Comparison of ENCODE assay signal across 9 mouse cellular contexts in the genomic region with DNA sequence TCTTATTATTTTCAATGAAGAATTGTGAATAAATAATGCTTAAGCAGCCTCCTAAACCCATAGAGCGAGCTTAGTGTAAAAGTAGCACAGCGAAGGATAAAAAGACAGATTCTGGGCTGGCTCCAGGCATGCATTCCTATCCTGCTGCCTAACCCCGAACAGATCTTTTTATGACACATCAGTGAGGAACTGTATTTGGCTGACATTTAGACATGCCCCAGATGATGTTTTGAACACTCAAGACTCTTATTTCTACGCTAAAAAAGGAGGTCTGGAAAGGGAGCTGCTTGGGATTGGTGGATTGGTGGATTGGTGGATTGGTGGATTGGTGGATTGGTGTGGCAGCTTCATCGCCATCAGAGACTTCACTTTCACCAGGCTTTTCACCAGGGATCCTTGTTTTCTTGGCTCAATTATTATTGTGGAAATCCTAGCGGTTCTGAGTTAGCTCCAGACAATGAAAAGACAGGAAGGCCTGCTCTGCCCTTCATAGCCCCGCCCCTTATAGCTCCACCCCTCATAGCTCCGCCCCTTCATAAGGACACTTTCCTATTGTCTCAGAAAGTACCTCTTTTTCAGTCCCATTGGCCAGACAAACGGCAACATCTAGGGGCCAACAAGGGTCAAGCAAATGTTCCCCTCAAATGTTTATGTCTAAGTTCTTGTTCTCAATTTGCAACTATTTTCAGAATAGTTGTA. TPM values are rescaled to one million over a fixed set of nuclear protein-coding genes. Genes with fewer than 3 reads are reported as not detected.
DNase-seq lines count a peak whose midpoint lies in the region; ATAC-seq and TF ChIP-seq lines count a peak whose summit lies in the region.
"Had no signal": no experiment of that assay in that cellular context is flagged by ENCODE, and none has a peak within 500 bp of the region (broad histone marks: within the 10 kb centered on the region; RNA-seq: fewer than 3 reads in every experiment).

No protein-coding gene starts in this region.

- WGBS in forebrain, postnatal 0 days, result 74% methylated on average over 9 of the region's 9 CpGs
- 85% methylated on average over 9 of the region's 9 CpGs for WGBS in forebrain, embryonic 11.5 days
- 61% methylated on average over 9 of the region's 9 CpGs for WGBS in heart, embryonic 16.5 days
- WGBS in lung, embryonic 16.5 days, result 64% methylated on average over 9 of the region's 9 CpGs
- WGBS in thymus, adult 2 months, result 91% methylated on average over 9 of the region's 9 CpGs
- 81% methylated on average over 9 of the region's 9 CpGs for WGBS in midbrain, embryonic 13.5 days

- DNase-seq in forebrain, postnatal 0 days, result peak; percentile 17
- DNase-seq in forebrain, embryonic 11.5 days (ENCODE audit: low spot score), result no peak
- peak; percentile 46 for DNase-seq in R1 (ENCODE audit: low read depth, low spot score)
- DNase-seq in spleen, postnatal 36 days (ENCODE audit: low spot score in 2 of 2), result no peak
- no peak for DNase-seq in thymus, adult 2 months

- H3K27ac ChIP-seq in forebrain, postnatal 0 days (ENCODE audit: low read depth, low read length), result 0 out of 2 replicates have a peak overlapping the region, but pooled peaks have one; percentile 9
- H3K27ac ChIP-seq in forebrain, embryonic 11.5 days (ENCODE audit: low read depth, low read length), result no peak overlapping the region
- peak overlapping the region; percentile 73 for H3K27ac ChIP-seq in heart, embryonic 16.5 days (ENCODE audit: low read length)
- H3K27ac ChIP-seq in lung, embryonic 16.5 days (ENCODE audit: low read length), result peak overlapping the region; percentile 65
- H3K27ac ChIP-seq in thymus, adult 2 months (ENCODE audit: control insufficient read depth, insufficient read depth, low read length), result no peak overlapping the region
- no peak overlapping the region for H3K27ac ChIP-seq in midbrain, embryonic 13.5 days
- H3K27ac ChIP-seq: macrophage had no signal

- no peaks in the 10 kb centered on the region for H3K9me3 ChIP-seq in forebrain, postnatal 0 days (ENCODE audit: low read length)
- H3K9me3 ChIP-seq in forebrain, embryonic 11.5 days (ENCODE audit: control insufficient read depth, low read length), result no peaks in the 10 kb centered on the region
- 0 out of 2 replicates have a peak, but pooled peaks cover 4% of the 10 kb centered on the region for H3K9me3 ChIP-seq in heart, embryonic 16.5 days (replicated peaks; ENCODE audit: control insufficient read depth, low read length)
- H3K9me3 ChIP-seq in lung, embryonic 16.5 days (ENCODE audit: control insufficient read depth, low read length), result no peaks in the 10 kb centered on the region
- no peaks in the 10 kb centered on the region for H3K9me3 ChIP-seq in midbrain, embryonic 13.5 days

- no peak overlapping the region for H3K4me3 ChIP-seq in forebrain, postnatal 0 days (ENCODE audit: low read depth, low read length)
- H3K4me3 ChIP-seq in forebrain, embryonic 11.5 days (ENCODE audit: low read depth, low read length), result no peak overlapping the region
- H3K4me3 ChIP-seq in heart, embryonic 16.5 days (ENCODE audit: low read length), result no peak overlapping the region
- no peak overlapping the region for H3K4me3 ChIP-seq in lung, embryonic 16.5 days (ENCODE audit: low read length)
- no peak overlapping the region for H3K4me3 ChIP-seq in thymus, adult 2 months (ENCODE audit: control insufficient read depth, insufficient read depth, low read length)
- H3K4me3 ChIP-seq in midbrain, embryonic 13.5 days (replicated peaks), result no peak overlapping the region

- H3K27me3 ChIP-seq in forebrain, postnatal 0 days (ENCODE audit: insufficient read depth, low read length), result no peaks in the 10 kb centered on the region
- H3K27me3 ChIP-seq in forebrain, embryonic 11.5 days (ENCODE audit: control insufficient read depth, insufficient read depth, low read length), result no peaks in the 10 kb centered on the region
- H3K27me3 ChIP-seq in heart, embryonic 16.5 days (ENCODE audit: control insufficient read depth, insufficient read depth, low read length), result no peaks in the 10 kb centered on the region
- no peaks in the 10 kb centered on the region for H3K27me3 ChIP-seq in lung, embryonic 16.5 days (ENCODE audit: control insufficient read depth, insufficient read depth, low read depth, low read length)
- no peaks in the 10 kb centered on the region for H3K27me3 ChIP-seq in thymus, adult 2 months (ENCODE audit: control insufficient read depth, insufficient read depth, low read length)
- no peaks in the 10 kb centered on the region for H3K27me3 ChIP-seq in midbrain, embryonic 13.5 days

- no peak for TF ChIP-seq POLR2A in thymus, adult 2 months (IDR thresholded peaks at IDR 0.05; ENCODE audit: control insufficient read depth, extremely low read depth, insufficient read depth, low read length, poor library complexity)

- no peaks in the 10 kb centered on the region for H3K4me1 ChIP-seq in forebrain, postnatal 0 days (ENCODE audit: insufficient read depth)
- H3K4me1 ChIP-seq in forebrain, embryonic 11.5 days (replicated peaks; ENCODE audit: control insufficient read depth, insufficient read depth, low read length), result no peaks in the 10 kb centered on the region
- H3K4me1 ChIP-seq in heart, embryonic 16.5 days (ENCODE audit: control insufficient read depth, insufficient read depth, low read length), result peaks cover 2% of the 10 kb centered on the region
- no peaks in the 10 kb centered on the region; the same call in 1 of the 2 replicates for H3K4me1 ChIP-seq in lung, embryonic 16.5 days (replicated peaks; ENCODE audit: control insufficient read depth, insufficient read depth, low read length)
- H3K4me1 ChIP-seq in thymus, adult 2 months (replicated peaks; ENCODE audit: control insufficient read depth, insufficient read depth, low read length), result peaks cover 4% of the 10 kb centered on the region
- no peaks in the 10 kb centered on the region for H3K4me1 ChIP-seq in midbrain, embryonic 13.5 days (replicated peaks)

- no peak overlapping the region for H3K9ac ChIP-seq in forebrain, postnatal 0 days
- no peak overlapping the region for H3K9ac ChIP-seq in forebrain, embryonic 11.5 days (ENCODE audit: low read length)
- H3K9ac ChIP-seq in heart, embryonic 16.5 days (ENCODE audit: low read length), result no peak overlapping the region
- H3K9ac ChIP-seq in lung, embryonic 16.5 days (ENCODE audit: low read length), result no peak overlapping the region
- H3K9ac ChIP-seq in midbrain, embryonic 13.5 days (replicated peaks), result no peak overlapping the region

- no peak for TF ChIP-seq CTCF in forebrain, postnatal 0 days (IDR thresholded peaks at IDR 0.05; ENCODE audit: low read depth)
- TF ChIP-seq CTCF in thymus, adult 2 months (IDR thresholded peaks at IDR 0.05; ENCODE audit: borderline replicate concordance, control insufficient read depth, extremely low read depth, insufficient read depth, low read length, poor library complexity), result no peak

- ATAC-seq in forebrain, postnatal 0 days, result peak; percentile 47; the same call in 1 of the 2 replicates
- ATAC-seq in forebrain, embryonic 11.5 days (replicated peaks; ENCODE audit: low FRiP score), result no peak
- ATAC-seq in heart, embryonic 16.5 days (replicated peaks; ENCODE audit: extremely low read depth, insufficient read depth, low FRiP score), result peak; percentile 70
- peak; percentile 89 for ATAC-seq in lung, embryonic 16.5 days (ENCODE audit: low read depth)
- ATAC-seq in midbrain, embryonic 13.5 days, result no peak

- H3K36me3 ChIP-seq in forebrain, postnatal 0 days (ENCODE audit: insufficient read depth), result no peaks in the 10 kb centered on the region
- no peaks in the 10 kb centered on the region for H3K36me3 ChIP-seq in forebrain, embryonic 11.5 days (ENCODE audit: control insufficient read depth, insufficient read depth, low read length)
- no peaks in the 10 kb centered on the region for H3K36me3 ChIP-seq in heart, embryonic 16.5 days (ENCODE audit: control insufficient read depth, insufficient read depth)
- no peaks in the 10 kb centered on the region for H3K36me3 ChIP-seq in lung, embryonic 16.5 days (ENCODE audit: control insufficient read depth, insufficient read depth, low read length)
- no peaks in the 10 kb centered on the region for H3K36me3 ChIP-seq in thymus, adult 2 months (ENCODE audit: control insufficient read depth, insufficient read depth, low read length)
- no peaks in the 10 kb centered on the region for H3K36me3 ChIP-seq in midbrain, embryonic 13.5 days

- H3K4me2 ChIP-seq in forebrain, postnatal 0 days (ENCODE audit: low read depth), result no peak overlapping the region
- no peak overlapping the region for H3K4me2 ChIP-seq in forebrain, embryonic 11.5 days (ENCODE audit: low read depth, low read length, severe bottlenecking)
- no peak overlapping the region for H3K4me2 ChIP-seq in heart, embryonic 16.5 days (ENCODE audit: low read depth, low read length)
- no peak overlapping the region for H3K4me2 ChIP-seq in lung, embryonic 16.5 days (ENCODE audit: low read depth, low read length)
- no peak overlapping the region for H3K4me2 ChIP-seq in midbrain, embryonic 13.5 days (replicated peaks)

RNA-seq across cellular contexts. Expression of a gene that starts 59.6 kb away (rescaled TPM):
- total RNA-seq in forebrain, postnatal 0 days (2014; rRNA removed), result 47.9 and 70.2 TPM in 2 replicates
- polyA plus RNA-seq in forebrain, postnatal 0 days (2015; fragmentation: Nextera tagmentation; extraction: Ambion mirVana), result 5.8 and 11.5 TPM in 2 replicates
- polyA plus RNA-seq in forebrain, embryonic 11.5 days (2014; fragmentation: Nextera tagmentation; extraction: Ambion mirVana), result 7.5 and 8.0 TPM in 2 replicates
- polyA plus RNA-seq in heart, embryonic 16.5 days (2015; fragmentation: Nextera tagmentation; extraction: Ambion mirVana), result 2.0 TPM in 2 replicates
- 5.8 and 6.3 TPM in 2 replicates for polyA plus RNA-seq in lung, embryonic 16.5 days (2015; fragmentation: Nextera tagmentation; extraction: Ambion mirVana)
- 8.7 and 9.2 TPM in 2 replicates for polyA plus RNA-seq in thymus, adult 2 months (2012; rRNA removed)
- 8.7 and 9.4 TPM in 2 replicates for polyA plus RNA-seq in midbrain, embryonic 13.5 days (2015; fragmentation: Nextera tagmentation; extraction: Ambion mirVana)

Comparison
In these comparisons a context has a peak if more than half of its experiments do, and no peak if none do; other contexts are left out.
1. ATAC-seq: peak in forebrain, postnatal 0 days (single experiment), heart, embryonic 16.5 days (single experiment) and lung, embryonic 16.5 days (single experiment); none in forebrain, embryonic 11.5 days (single experiment) and midbrain, embryonic 13.5 days (single experiment).
2. DNase-seq: peak in forebrain, postnatal 0 days (single experiment) and R1 (single experiment); none in forebrain, embryonic 11.5 days (single experiment), spleen, postnatal 36 days (0 of 2) and thymus, adult 2 months (single experiment).
3. H3K27ac ChIP-seq: peak in forebrain, postnatal 0 days (single experiment), heart, embryonic 16.5 days (single experiment) and lung, embryonic 16.5 days (single experiment); none in forebrain, embryonic 11.5 days (single experiment), thymus, adult 2 months (single experiment) and midbrain, embryonic 13.5 days (single experiment).